Mouse (Mus musculus) embryonic facial prominence, embryonic 11.5 days (tissue): Measurements from ENCODE around the gene Ppp1r8. TPM values are rescaled to one million over a fixed set of nuclear protein-coding genes. Genes with fewer than 3 reads are reported as not detected.

Experiments
- ATAC-seq: fragments of 200-750 bp; cut with Nextera tagmentation; replicated peaks from 2 replicates; pipeline ENCODE4 v1.8.0; 2017; ENCODE audit warnings: low read depth; ENCODE audit not compliant: insufficient number of reproducible peaks, low FRiP score, low TSS enrichment
- DNase-seq: peaks from one replicate; pipeline ENCODE4 v3.0.0-alpha.2; 2015; ENCODE audit warnings: low spot score
- H3K27ac ChIP-seq: fragments of 300-500 bp; sonication (generic); replicated peaks from 2 replicates; pipeline ENCODE4 v1.5.1; 2014; ENCODE audit warnings: mild to moderate bottlenecking, low read depth, low read length, control low read depth
- H3K27me3 ChIP-seq: fragments of 300-500 bp; sonication (generic); 2 replicates; pipeline ENCODE4 v1.6.1; 2014; ENCODE audit warnings: mild to moderate bottlenecking, low read length, moderate library complexity, mixed read lengths; ENCODE audit not compliant: control insufficient read depth, insufficient read depth
- H3K36me3 ChIP-seq: fragments of 300-500 bp; sonication (generic); replicated peaks from 2 replicates; pipeline ENCODE4 v1.6.1; 2014; ENCODE audit warnings: low read depth, mild to moderate bottlenecking, low read length, moderate library complexity, mixed read lengths; ENCODE audit not compliant: control insufficient read depth, insufficient read depth
- H3K4me1 ChIP-seq: fragments of 300-500 bp; sonication (generic); 2 replicates; pipeline ENCODE4 v1.6.1; 2014; ENCODE audit warnings: low read length, mixed read lengths; ENCODE audit not compliant: control insufficient read depth, insufficient read depth
- H3K4me2 ChIP-seq: fragments of 300-500 bp; sonication (generic); 2 replicates; pipeline ENCODE4 v1.6.1; 2014; ENCODE audit warnings: low read depth, mild to moderate bottlenecking, control low read depth, low read length, moderate library complexity
- H3K4me3 ChIP-seq: fragments of 300-500 bp; sonication (generic); 2 replicates; pipeline ENCODE4 v1.5.1; 2014; ENCODE audit warnings: low read depth, low read length, control low read depth
- H3K9ac ChIP-seq: fragments of 300-500 bp; sonication (generic); replicated peaks from 2 replicates; pipeline ENCODE4 v1.6.1; 2014; ENCODE audit warnings: mild to moderate bottlenecking, control low read depth, low read length
- H3K9me3 ChIP-seq: fragments of 300-500 bp; sonication (generic); replicated peaks from 2 replicates; pipeline ENCODE4 v1.6.1; 2016; ENCODE audit warnings: mild to moderate bottlenecking, low read length, inconsistent platforms, mixed read lengths; ENCODE audit not compliant: control insufficient read depth
- WGBS: fragments of 180-500 bp; shearing (Covaris S2); extraction: QIAGEN DNeasy Blood & Tissue Kit; methylation state at CpG from one replicate; pipeline ENCODE4 v1.1.7; 2014; 5-methylcytosine and 5-hydroxymethylcytosine counted together
- polyA plus RNA-seq: library from polyadenylated mRNA; unstranded; fragments of >200 nt; fragmentation: Nextera tagmentation; extraction: Ambion mirVana; gene quantifications from 2 replicates; pipeline ENCODE4 v1.2.1, GENCODE M21; 2014

The Ppp1r8 gene
- polyA plus RNA-seq, 1 experiment from 2014 or later, result 124 TPM

DNA sequence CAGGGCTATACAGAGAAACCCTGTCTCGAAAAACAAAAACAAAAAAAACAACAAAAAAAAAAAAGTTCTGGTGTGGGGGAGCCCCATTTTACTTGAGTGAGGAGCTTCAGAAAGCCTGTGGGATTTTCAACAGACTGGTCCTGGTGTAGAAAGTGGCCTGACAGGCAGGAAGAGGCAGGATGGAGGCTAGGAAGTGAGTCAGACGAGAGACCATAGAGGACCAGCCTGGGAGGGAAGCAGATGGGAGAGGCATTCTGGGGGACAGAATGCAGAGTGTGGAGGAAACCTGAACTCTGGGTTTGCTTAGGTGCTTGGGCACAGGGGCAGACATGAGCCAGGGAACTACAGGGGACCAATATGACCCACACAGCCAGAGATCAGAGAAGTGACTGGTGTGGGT is 26.1 kb downstream of the Ppp1r8 start:
- no peak overlapping the region for H3K4me2 ChIP-seq
- H3K9me3 ChIP-seq, result peaks cover 2% of the 10 kb centered on the region; the same call in 1 of the 2 replicates
- WGBS, result 49% methylated on average over 2 of the region's 2 CpGs
- no peak overlapping the region for H3K9ac ChIP-seq
- no peaks in the 10 kb centered on the region for H3K4me1 ChIP-seq
- ATAC-seq (no peak), DNase-seq (no peak)
- H3K4me3 ChIP-seq, result no peak overlapping the region
- H3K27me3 ChIP-seq, result no peaks in the 10 kb centered on the region
- no peak overlapping the region for H3K27ac ChIP-seq
- no peaks in the 10 kb centered on the region for H3K36me3 ChIP-seq

DNA sequence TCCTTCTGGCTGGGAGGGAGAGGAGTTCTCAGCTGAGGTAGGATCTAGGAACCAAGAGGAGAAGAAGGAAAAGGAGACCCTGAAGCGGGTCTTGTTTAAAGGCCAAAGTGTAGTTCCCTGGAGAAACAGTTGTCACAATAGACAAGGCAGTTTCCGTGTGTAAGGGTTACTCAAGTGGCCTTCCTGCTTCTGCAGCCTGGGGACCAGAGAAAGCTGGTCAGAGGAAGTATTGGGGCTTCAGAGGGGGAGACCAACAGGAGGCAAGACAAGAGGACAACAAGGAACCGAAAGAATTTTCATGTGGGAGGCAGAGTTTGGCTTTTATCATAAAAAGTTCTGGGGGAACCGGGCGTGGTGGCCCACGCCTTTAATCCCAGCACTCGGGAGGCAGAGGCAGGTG is 26.6 kb downstream of the Ppp1r8 start:
- no peaks in the 10 kb centered on the region for H3K4me1 ChIP-seq
- H3K27ac ChIP-seq, result no peak overlapping the region
- no peaks in the 10 kb centered on the region for H3K27me3 ChIP-seq
- H3K4me2 ChIP-seq, result no peak overlapping the region
- no peak overlapping the region for H3K9ac ChIP-seq
- WGBS, result 77% methylated on average over 7 of the region's 7 CpGs
- DNase-seq, result no peak
- ATAC-seq, result no peak
- no peak overlapping the region for H3K4me3 ChIP-seq
- peaks cover 2% of the 10 kb centered on the region for H3K9me3 ChIP-seq
- H3K36me3 ChIP-seq, result no peaks in the 10 kb centered on the region

DNA sequence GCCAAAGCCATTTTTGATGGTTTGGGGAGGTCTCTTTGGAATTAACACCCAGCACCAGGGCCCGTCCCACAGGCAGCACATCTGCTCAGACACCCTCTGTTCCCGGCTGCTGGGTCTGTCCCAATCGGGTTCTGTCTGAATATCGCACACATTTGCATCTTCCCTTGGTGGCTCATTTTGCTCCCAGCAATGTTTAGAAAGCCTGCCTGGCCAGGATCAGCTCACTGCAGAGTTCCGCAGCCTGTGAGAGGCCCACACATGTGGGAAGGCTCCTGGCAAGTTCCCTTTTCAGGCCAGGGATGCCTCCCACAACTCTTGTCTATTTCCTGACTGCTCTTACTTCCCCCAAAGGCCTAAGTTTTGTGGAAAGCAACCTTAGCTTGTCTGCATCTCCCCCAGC is 33.3 kb downstream of the Ppp1r8 start:
- no peaks in the 10 kb centered on the region; the same call in 1 of the 2 replicates for H3K9me3 ChIP-seq
- no peaks in the 10 kb centered on the region for H3K36me3 ChIP-seq
- no peak overlapping the region for H3K27ac ChIP-seq
- H3K4me3 ChIP-seq, result no peak overlapping the region
- no peaks in the 10 kb centered on the region for H3K4me1 ChIP-seq
- H3K27me3 ChIP-seq, result no peaks in the 10 kb centered on the region
- DNase-seq (no peak), ATAC-seq (no peak)
- 88% methylated on average over 5 of the region's 5 CpGs for WGBS
- H3K4me2 ChIP-seq, result no peak overlapping the region
- H3K9ac ChIP-seq, result no peak overlapping the region

DNA sequence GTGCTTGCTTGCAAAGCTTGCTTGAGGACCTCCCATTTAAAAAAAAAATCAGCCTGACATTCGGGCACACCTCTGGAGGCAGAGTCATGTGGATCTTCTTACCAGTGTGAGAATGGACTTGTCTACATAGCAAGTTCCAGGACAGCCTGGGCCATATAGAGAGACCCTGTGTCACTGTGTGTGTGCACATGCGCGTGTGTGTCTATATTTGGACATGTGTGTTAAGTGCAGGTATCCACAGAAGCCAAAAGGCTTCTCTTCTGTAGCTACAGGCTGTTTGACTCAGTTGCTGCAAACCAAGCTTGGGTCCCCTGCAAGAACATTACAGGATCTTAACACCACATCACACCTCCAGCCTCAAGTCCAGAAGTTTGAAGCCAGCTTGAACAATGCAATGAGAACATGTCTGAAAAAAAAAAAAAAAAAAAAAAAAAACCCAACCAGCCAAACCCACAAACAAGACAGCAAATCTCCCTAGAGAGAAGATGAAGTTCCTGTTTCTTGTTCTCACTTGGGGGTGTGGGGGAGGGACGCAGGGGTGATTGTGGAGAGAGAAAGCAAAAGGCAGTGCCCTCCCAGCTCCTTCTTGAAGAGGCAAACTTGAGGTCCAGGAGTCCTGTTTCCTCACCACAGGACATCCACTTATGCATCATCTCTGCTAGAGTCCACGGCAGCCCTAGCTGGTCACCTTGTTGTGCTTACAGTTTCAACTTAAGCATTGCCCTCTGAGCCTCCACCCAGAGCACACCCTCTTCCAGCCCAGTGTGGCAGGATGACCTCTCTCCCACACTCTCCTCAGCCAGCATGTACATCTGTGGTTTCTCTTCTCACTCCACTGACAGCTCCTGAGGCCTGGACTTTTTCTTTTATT is 35.0 kb downstream of the Ppp1r8 start:
- Histone ChIP-seq H3K9ac (no peak overlapping the region), H3K27me3 (no peaks in the 10 kb centered on the region), H3K4me2 (no peak overlapping the region), H3K27ac (no peak overlapping the region), H3K4me3 (no peak overlapping the region), H3K36me3 (no peaks in the 10 kb centered on the region), H3K4me1 (no peaks in the 10 kb centered on the region), H3K9me3 (no peaks in the 10 kb centered on the region; the same call in 1 of the 2 replicates)
- 70% methylated on average over 5 of the region's 5 CpGs for WGBS
- DNase-seq (no peak), ATAC-seq (no peak)

DNA sequence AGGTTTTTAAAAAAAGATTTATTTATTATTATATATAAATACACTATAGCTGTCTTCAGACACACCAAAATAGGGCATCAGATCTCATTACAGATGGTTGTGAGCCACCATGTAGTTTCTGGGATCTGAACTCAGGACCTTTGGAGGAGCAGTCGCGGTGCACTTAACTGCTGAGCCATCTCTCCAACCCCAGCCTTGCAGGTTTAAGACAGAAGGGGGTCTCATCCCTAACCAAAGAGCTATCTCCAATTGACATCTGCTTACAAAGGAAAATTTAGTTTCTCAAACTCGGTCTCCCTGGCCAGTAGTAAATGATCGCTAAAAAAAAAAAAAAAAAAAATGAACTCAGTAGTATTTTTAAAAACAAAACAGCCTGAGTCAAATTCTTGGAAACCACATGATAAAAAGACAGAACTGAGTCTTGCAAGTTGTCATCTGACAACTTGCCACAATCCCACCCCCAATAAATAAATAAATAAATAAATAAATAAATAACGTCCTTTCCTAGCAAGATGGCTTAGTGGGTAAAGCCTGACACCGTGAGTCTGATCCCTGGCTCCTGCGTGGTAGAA is 36.3 kb downstream of the Ppp1r8 start:
- no peak overlapping the region for H3K27ac ChIP-seq
- H3K27me3 ChIP-seq, result no peaks in the 10 kb centered on the region
- DNase-seq (no peak), ATAC-seq (no peak)
- no peak overlapping the region for H3K9ac ChIP-seq
- no peaks in the 10 kb centered on the region for H3K4me1 ChIP-seq
- H3K4me2 ChIP-seq, result no peak overlapping the region
- no peaks in the 10 kb centered on the region for H3K36me3 ChIP-seq
- H3K4me3 ChIP-seq, result no peak overlapping the region
- no peaks in the 10 kb centered on the region; the same call in 1 of the 2 replicates for H3K9me3 ChIP-seq
- 90% methylated on average over 7 of the region's 7 CpGs for WGBS

DNA sequence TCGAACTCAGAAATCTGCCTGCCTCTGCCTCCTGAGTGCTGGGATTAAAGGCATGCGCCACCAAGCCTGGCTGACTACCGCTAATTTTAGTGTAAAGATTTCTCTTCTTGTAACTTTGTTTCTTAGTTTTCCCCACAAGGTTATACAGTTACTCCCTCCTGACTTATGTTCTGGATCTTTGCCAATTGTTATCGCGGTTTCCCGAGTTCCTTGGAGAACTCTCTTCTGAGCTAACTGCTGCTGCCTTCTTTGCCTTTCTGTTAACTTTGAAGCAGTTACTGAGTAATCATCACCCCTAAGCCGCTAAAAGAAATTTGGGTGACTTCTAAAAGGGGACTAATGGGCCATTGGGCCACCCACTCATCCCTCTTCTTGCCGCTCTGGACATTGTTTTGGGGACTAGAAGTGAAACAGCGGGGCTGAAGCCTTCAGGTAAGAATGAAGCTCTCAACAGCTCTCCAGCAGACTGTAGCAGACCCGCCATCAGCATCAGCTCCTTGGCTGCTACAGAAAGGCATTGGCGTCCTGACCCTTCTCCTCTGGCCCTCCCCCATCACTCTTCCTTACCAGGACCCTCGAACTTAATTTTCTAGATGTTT is 37.3 kb downstream of the Ppp1r8 start:
- Histone ChIP-seq H3K27me3 (no peaks in the 10 kb centered on the region), H3K9ac (no peak overlapping the region), H3K4me3 (no peak overlapping the region), H3K36me3 (no peaks in the 10 kb centered on the region), H3K9me3 (no peaks in the 10 kb centered on the region), H3K4me1 (no peaks in the 10 kb centered on the region), H3K4me2 (no peak overlapping the region), H3K27ac (no peak overlapping the region)
- ATAC-seq, result no peak
- no peak for DNase-seq
- 89% methylated on average over 12 of the region's 12 CpGs for WGBS

DNA sequence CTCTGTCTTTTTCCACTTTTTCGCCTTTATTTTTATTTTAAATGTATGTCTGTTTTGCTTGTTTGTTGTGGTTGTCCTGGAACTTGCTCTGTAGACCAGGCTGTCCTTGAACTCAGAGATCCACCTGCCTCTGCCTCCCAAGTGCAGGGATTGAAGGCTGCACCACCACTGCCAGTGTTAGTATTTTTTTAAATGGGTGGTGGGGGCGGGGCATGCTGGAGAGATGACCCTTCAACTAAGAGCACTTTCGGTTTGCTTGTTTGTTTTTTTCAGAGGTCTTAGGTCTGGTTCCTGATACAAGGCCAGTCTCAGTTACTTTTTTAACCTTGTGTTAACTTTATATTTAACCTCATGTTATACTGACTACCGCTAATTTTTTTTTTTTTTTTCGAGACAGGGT is 37.8 kb downstream of the Ppp1r8 start:
- no peak for ATAC-seq
- no peak overlapping the region for H3K27ac ChIP-seq
- no peak overlapping the region for H3K9ac ChIP-seq
- H3K4me1 ChIP-seq, result no peaks in the 10 kb centered on the region
- no peak for DNase-seq
- no peaks in the 10 kb centered on the region for H3K27me3 ChIP-seq
- WGBS, result 77% methylated on average over 5 of the region's 5 CpGs
- H3K9me3 ChIP-seq, result no peaks in the 10 kb centered on the region
- no peaks in the 10 kb centered on the region for H3K36me3 ChIP-seq
- H3K4me2 ChIP-seq, result no peak overlapping the region
- no peak overlapping the region for H3K4me3 ChIP-seq

DNA sequence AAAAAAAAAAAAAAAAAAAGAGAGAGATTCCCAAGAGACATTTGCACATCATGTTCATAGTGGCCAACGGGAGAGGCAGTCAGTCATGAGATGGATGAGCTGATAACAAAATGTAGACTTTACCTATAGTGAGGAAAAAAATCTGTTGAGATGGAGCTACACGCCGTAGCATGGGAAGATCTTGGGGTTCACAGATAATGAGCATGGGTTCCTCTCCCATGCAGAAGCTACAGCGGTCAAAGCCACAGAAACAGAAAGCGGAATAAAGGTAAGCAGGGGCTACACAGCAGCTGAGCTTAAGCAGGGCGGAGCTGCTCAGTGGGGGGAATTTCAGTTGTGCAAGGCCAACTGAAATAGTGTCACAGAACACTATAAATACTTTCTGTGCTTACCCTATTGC is 38.6 kb downstream of the Ppp1r8 start:
- ATAC-seq (no peak), DNase-seq (no peak)
- Histone ChIP-seq H3K27me3 (no peaks in the 10 kb centered on the region), H3K9ac (no peak overlapping the region), H3K9me3 (no peaks in the 10 kb centered on the region), H3K27ac (no peak overlapping the region), H3K4me1 (no peaks in the 10 kb centered on the region), H3K4me2 (no peak overlapping the region), H3K4me3 (no peak overlapping the region), H3K36me3 (no peaks in the 10 kb centered on the region)
- WGBS, result 94% methylated on average over 6 of the region's 6 CpGs
